Mouse (Mus musculus) T-helper 1 cell (primary cell): ENCODE measurements around the gene Mettl15.

ENCODE experiments used
- in situ Hi-C: fragments of 300-600 bp; cut with MboI, MseI; formaldehyde crosslinking; loops from one replicate; pipeline ENCODE4 v1.15.1; 2025; ENCODE audit warnings: high pct_unique_total_duplicates

The Mettl15 gene

GRCm38 (mm10) chr2:109182993-109183392, 97.6 kb downstream of the Mettl15 start:
- in situ Hi-C loops = no loop called here

GRCm38 (mm10) chr2:109158509-109158908, 122.0 kb downstream of the Mettl15 start:
- in situ Hi-C loops = no loop called here

- in situ Hi-C loops = no loop called here
Measured at GRCm38 (mm10) chr2:109156131-109156530, 124.4 kb downstream of the Mettl15 start.

- in situ Hi-C loops = no loop called here
Measured at GRCm38 (mm10) chr2:109153402-109154050, 127.0 kb downstream of the Mettl15 start.

- in situ Hi-C loops = no loop called here
Measured at GRCm38 (mm10) chr2:109147292-109147691, 133.3 kb downstream of the Mettl15 start.

- in situ Hi-C loops = no loop called here
Measured at GRCm38 (mm10) chr2:109144410-109144809, 136.1 kb downstream of the Mettl15 start.

GRCm38 (mm10) chr2:109140330-109140729, 140.2 kb downstream of the Mettl15 start:
- in situ Hi-C loops = no loop called here

GRCm38 (mm10) chr2:109137276-109137675, 143.3 kb downstream of the Mettl15 start:
- in situ Hi-C loops = no loop called here

DNA sequence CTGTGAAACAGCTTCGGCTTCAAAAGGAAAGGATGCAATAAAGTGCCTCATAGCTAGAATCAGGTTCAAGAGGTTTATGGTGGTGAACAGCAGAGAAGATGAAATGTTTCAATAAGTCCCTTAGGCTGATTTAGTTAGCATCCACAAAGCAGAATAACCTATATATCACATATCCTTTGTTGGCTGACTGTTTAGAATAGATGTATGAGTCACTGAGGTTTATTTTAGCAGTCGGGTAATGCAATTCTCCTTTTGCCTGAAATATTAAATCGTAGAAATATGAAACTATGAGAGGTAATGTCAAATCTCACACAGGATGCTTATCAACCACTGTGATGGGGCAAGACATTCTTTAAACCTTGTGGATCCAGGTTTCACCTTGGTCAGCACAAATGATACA, 149.8 kb downstream of the Mettl15 start:
- in situ Hi-C loops = no loop called here

DNA sequence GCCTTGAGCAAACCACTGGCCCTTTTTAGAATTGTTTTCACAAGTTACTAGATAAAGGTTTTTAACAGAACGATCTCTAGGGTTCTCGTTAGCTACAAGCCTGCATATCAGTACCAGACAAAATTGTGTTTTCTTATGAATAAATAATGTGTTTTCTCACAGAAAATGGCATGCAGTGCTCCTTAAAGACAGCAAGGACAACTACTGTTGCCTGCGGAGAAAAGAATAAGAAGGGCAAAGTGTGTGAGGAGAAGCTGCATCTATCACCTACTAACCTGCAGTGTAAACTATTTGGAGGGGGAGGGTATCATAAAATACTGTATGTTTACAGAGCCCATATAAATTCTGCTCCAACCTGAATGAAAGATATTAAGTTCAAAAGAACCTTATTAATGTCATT, 150.6 kb downstream of the Mettl15 start:
- in situ Hi-C loops = no loop called here

GRCm38 (mm10) chr2:109105773-109106484, 174.6 kb downstream of the Mettl15 start:
- in situ Hi-C loops = no loop called here

DNA sequence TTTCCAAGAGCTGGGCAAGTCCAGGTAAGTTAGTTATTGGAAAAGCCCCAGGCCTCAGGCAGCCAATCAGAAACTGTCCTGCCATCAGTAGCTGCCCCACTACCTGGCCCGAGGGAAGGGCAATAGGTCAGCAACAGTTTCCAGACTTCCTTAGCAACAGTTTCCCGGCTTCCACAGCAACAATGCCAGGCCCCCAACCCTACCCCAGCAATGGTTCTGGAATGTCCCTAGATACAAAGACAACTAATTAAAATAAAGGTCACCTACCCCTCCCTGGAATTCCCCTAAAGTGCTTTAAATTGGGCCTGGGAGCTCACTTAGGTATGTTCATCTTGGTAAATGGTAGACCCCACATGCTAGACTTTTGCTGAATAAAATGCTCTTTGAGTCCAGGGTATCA, 230.9 kb downstream of the Mettl15 start:
- in situ Hi-C loops = no loop called here
